Mouse (Mus musculus) fat pad, adult 2 months (tissue): ENCODE results near the gene Olfr91.
"Not testable (repeated sequence)": the region's sequence is repeated elsewhere in the genome, so short reads cannot be mapped to it uniquely, and the experiment has no call there.

ENCODE experiments used
- DNase-seq: peaks from one replicate; pipeline ENCODE4 v3.0.0-alpha.2; 2011; ENCODE audit warnings: low read depth, low spot score; ENCODE audit errors: extremely low read depth

Olfr91 gene

DNA sequence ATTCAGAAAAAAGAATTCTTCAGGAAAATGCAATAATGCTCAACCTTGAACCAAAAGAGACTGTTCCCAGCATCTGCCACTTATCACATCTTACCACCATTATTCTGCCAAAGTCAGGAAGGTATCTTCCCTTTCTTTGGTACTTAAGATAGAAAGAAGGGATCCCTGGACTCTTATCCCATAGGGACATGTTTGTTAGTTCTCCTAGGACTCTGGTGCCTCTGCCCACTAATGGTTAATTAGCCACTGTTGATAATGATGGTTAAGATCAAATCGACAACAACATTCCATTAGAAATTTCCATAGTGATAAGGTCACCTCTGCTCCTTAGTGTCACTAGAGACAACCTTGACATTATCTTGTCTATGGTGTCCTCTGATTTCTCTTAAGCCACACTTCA lies at the start of gene Olfr91:
Gene Olfr91 (minus strand): TSS at position 101 of the 400 bp plus-strand sequence.
- no peak for DNase-seq

DNA sequence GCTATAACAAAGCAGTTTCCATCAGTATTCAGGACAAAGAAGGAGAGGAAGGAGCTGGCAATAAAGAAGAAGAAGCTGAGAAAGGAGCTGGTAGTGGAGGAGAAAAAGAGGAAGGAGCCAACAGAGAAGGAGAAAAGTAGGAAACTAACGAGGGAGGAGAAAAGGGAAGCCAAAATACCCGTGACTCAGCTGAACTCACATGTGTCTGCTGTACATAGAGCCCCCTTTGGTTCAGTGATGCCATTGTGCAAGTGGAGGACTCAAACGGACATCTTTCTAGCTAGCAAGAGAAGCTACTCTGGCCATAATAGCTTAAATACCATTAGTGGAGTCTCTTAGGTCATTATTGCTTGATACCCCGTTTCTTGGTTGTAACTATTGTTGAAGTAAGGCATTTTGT lies 33.3 kb upstream of the Olfr91 start:
- DNase-seq = not testable (repeated sequence)

DNA sequence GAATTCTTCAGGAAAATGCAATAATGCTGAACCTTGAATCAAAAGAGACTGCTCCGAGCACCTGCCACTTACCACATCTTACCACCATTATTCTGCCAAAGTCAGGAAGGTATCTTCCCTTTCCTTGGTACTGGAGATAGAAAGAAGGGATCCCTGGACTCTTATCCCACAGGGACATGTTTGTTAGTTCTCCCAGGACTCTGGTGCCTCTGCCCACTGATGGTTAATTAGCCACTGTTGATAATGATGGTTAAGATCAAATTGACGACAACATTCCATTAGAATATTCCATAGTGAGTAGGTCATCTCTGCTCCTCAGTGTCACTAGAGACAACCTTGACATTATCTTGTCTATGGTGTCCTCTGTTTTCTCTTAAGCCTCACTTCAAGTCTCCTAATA lies 21.9 kb upstream of the Olfr91 start, which contains the start of gene Olfr92:
Gene Olfr92 (minus strand): TSS at position 101 of the 400 bp plus-strand sequence.
- no peak for DNase-seq

DNA sequence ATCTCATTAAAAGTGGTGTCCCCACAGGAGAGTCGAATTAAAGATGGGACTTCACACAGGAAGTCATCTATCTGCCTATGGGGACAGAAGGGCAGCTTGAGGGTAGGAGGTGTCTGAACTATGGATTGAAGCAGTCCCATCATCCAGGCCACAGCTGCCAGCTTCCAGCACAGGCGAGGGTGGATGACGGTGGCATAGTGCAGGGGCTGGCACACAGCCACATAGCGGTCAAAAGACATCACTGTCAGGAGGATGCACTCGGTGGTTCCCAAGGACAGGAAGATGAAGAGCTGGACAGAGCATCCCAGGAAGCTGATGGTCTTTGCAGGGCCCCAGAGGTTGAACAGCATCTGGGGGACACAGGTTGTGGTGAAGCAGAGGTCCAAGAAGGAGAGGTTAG lies 4.8 kb downstream of the Olfr91 start:
- no peak for DNase-seq

DNA sequence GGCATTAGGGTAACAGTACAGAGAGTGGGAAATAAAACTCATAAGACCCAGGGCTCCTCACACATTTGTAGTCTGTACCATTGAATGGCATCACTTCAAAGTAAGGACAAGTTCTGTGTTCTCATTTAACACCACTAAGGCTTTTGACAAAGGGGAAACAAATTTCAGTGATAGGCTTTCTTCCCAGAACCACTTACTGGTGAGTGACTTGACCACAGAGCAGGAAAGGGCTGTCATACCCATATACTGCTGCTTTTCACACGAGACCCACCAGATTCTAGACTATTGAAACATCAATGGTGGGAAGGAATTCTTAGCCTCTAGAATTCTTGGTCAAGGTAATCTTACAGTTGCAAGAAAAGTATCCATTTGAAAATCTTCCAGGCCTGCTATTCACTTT lies 5.9 kb downstream of the Olfr91 start:
- no peak for DNase-seq

DNA sequence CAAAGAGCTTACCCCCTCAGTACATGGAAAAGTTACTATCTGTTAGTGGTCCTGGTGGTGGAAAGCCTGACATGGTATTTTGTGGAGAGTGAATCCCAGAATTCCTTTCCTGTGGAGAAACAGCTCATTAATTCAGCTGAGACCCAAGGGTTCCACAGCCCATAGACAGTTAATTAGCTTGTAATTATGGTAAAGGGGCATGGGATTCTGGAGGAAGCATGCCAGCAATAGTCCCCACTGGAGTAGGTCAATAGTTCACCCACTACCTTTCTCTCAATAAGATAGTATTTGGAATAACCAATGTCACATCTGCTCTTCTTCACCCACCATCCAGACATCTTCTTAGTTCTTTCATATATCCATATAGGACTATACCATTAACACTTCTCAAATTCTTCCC lies 9.7 kb downstream of the Olfr91 start, which contains the start of gene Olfr90:
Gene Olfr90 (minus strand): TSS at position 101 of the 400 bp plus-strand sequence.
- DNase-seq = no peak

DNA sequence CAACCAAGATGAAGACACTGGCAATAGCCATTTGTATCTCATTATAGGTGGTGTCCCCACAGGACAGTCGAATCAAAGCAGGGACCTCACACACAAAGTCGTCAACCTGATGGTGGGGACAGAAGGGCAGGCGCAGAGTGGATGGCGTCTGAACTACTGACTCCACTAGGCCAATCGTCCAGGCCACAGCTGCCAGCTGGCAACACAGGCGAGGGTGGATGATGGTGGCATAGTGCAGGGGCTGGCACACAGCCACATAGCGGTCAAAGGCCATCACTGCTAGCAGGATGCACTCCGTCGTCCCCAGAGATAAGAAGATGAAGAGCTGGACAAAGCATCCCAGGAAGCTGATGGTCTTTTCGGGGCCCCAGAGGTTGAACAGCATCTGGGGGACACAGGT lies 12.5 kb downstream of the Olfr91 start:
- no peak for DNase-seq

DNA sequence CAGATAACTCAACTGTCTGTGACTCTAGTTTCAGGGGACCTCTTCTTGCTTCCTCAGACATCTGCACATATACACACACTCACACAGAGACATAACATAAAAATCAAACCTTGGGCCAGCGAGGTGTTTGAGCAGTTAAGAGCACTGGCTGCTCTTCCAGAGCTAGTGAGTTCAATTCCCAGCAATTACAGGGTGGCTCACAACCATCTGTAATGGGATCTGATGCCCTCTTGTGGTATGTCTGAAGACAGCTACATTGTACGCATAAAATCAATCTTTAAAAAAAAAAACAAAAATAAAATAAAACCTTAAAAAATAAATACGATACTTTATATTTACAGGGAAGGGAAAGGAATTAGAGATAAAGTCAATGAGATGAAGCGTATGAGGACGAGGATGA lies 13.4 kb downstream of the Olfr91 start:
- no peak for DNase-seq

DNA sequence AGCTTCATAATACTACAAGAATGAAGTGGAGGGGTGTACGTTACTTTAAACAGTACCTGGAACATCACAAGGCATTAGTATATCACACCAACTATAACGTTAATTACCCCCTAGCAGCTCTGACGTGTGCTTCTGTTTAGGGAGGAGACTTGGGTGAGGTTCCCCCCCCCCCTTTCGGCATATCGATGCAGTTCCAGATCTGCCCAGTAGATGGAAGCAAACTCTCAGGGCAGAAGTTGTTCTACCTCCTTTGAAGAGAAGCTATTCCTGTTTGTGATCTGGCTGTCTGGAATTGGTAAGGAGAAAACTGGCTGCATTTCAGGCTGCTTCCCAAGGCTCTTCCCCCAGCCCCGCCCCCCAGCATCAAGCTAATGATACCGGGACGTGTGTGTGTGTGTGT lies 14.8 kb downstream of the Olfr91 start:
- no peak for DNase-seq

DNA sequence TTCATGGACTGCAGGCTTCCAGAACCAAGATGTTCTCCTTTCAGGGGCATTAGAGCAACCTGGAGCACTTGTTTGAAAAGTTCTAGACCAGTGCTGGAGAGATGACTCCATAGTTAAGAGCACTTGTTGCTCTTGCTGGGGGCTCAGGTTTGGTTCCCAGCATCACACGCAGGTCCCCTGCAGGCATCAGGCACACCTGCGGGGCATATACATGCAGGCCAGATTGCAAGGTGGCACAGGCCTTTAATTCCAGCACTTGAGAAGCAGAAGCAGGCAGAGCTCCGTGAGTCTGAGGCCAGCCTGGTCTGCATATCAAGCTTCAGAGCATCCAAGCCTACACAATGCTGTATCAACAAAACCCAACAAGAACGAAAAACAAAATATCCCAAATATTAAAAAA lies 16.4 kb downstream of the Olfr91 start:
- no peak for DNase-seq

DNA sequence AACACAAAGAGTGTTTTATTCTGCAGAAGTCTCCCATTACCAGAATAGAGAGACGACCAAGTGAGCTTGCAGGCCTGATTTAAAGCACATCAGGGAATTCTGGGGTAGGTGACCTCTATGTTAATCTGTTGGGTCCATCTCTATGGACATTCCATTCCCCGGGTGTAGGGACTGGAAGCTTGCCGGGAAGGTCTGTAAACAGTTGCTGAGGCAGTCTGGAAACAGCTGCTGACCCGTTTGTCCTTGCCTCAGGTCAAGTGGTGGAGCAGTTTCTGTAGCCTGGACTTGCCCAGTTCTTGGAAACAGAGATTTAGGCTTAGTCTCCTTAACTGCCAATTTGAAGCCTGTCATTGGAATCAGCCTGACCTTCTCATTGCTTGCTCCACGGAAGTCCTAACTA lies 18.0 kb downstream of the Olfr91 start:
- DNase-seq = no peak

DNA sequence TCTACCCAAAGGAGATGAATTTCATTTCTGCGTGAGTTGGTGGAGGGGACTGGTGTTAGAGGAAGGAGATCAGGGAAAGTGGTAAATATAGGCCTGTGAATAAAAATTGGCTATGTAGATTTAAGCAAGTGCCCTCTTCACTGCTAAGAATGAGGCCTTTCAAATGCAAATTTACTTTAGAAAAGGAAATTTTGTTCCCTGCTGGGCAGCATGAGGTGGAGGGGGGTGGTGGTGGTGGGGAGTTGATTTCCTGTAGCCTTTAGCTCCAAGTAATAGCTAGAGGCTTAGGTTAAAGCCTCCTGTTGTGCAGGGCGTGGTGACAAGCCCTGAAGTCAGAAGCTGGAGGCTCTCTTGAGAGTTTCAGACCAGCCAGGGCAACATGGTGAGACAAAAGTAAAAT lies 19.1 kb downstream of the Olfr91 start:
- DNase-seq = no peak

DNA sequence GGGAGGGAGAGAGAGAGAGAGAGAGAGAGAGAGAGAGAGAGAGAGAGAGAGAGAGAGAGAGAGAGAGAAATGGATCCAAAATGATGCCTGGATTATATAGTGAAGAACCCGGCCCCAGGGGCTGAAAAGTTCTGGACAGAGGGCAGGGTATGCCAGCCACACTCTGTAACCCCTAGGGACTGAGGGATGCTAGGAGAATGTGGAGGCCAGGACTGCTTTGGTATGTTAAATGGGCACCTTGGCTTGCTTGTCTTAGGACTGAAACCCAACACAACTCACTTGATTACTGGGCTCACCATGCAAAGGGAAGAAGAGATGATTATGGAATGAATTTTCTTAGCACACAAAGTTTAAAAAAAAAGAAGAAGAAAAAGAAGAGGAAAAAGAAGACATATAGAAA lies 19.9 kb downstream of the Olfr91 start:
- no peak for DNase-seq

DNA sequence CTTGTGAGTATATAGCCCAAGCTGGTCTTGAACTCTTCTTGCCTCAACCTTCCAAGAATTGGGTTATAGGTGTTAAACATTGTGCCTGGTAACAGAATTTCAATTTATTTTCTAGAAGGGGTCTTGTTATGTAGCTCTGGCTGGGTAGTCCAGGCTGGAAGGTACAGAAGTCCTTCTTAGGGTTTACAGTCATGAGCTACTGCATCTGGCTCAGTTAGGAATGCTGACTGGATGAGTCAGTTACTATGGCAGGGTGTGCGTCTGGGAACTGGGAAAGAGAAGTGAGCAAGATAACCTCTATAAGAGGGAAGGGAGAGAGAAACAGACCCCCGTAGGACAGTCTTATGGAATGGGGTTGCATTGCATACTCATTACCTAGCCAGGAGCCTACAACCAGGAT lies 22.3 kb downstream of the Olfr91 start:
- DNase-seq = no peak

DNA sequence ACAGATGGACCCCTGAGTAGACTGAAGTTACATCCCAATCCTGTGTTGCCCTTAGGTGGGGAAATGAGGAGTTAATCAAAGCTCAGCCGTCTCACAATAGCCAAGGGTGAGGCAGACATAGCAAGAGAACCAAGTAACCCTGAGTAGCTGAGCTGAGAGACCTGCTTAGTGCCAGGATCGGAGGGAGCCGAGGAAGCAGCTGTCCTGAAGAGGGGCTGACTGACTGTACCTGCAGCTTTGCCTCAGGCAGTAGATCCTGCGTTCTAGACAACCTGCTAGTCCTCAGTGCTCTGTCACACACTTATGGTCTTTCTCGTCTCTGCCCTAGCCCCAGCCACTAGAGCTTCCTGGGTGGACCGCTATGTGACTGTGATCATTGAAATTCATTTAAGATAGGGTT lies 22.9 kb downstream of the Olfr91 start:
- no peak for DNase-seq

DNA sequence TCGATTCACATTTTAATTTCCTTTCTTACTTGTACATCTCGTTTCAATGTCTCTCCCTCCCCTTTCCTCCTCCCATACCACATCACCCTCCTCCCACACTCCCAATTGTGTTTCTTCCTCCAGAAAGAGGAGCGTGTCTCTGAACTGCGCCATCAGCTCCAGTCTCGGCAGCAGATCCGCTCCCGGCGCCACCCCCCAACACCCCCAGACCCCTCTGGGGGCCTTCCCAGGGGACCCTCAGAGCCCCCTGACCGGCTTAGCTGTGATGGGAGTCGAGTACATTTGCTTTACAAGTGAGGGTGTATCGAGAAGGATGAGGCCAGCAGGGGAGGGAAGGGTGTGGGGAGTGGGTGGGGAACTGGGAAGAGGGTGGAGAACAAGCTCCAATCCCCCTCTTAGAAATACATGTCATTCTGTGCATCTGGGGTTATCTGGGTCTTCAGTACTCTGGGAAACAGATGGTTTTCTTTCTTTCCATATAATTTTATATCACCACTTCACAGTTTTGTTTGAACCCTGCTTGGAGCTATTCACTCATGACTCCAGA lies 25.3 kb downstream of the Olfr91 start:
- no peak for DNase-seq

DNA sequence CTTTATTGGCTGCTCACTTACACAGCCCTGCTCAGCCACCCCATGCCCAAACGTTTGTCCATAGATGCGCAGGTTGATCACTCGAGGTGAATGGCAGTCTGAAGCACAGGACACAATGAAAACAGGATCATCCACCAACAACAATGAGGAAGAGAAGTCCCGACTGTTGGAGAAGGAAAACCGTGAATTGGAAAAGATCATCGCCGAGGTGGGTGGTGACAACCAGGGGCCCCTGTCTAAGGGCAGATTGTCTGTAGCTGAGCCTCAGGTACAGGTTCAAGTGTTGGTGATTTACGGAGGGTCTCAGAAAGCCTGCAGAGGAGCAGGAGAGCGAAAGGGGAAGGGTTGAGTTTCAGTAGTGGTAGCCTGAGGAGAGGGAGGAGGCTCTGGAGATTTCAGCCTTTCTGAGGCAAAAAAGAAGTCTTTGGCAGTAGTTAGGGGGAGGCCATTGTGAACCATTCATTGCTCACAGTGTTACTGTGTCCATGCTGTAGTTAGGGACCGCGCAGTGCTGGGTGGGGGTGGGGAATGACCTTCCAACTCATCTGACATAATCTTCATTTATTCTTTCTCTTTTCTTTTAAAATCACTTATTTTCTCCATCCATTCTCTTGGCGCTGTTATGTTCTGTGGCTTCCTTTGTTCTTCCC lies 25.9 kb downstream of the Olfr91 start:
- DNase-seq = no peak

DNA sequence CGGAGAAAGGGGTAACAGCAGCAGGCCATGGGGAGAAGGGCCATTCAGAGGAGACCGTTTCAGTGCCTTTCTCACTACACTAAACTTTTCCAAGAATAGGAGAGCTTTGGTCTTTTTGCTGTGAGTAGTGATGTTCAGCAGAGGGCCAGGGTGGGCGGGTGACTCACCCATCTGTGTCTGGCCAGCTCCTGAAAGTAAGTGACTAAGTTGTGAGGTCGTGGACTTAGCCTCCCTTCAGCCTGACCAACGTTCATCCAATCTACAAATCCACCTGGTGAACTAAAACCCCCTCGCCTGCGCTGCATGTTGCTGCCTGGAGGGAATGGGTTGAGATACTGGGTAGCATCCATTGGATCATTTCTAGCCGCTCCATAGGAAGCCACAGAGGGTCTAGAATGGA lies 28.0 kb downstream of the Olfr91 start:
- no peak for DNase-seq

DNA sequence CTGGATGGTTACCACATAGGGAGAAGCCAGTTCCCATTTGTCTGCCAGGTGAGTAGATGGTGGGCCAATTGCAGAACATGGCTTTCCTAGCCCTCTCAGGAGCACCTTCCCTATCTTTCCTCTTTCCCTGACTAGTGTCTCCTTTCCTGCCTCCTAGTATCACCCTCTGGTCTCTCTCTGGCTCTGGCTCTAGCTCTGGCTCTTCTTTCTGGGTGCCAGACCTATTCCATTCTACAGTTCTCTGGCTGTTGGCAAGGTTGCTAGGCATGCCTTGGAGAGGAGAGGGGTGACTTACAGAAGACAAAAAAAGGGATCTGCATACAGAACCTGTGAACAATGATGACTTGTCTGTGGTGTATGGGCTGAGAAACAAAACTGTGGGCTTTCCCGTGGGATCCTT lies 30.2 kb downstream of the Olfr91 start:
- no peak for DNase-seq

DNA sequence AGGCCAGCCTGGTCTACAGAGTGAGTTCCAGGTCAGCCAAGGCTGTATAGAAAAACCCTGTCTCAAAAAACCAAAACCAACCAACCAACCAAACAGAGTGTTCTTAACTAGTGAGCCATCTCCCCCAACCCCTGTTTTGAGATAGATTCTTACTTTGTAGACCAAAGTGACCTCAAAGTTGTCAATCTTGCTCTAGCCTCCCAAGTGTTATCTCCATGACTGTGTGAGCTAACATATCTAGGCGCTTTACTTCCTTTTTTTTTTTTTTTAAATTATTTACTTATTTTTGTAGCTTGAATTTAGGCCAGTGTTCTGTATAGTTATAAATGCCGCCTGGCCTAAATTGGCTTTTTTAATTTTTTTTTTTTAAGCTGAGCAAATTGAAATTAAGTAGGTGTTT lies 32.1 kb downstream of the Olfr91 start:
- DNase-seq = no peak

DNA sequence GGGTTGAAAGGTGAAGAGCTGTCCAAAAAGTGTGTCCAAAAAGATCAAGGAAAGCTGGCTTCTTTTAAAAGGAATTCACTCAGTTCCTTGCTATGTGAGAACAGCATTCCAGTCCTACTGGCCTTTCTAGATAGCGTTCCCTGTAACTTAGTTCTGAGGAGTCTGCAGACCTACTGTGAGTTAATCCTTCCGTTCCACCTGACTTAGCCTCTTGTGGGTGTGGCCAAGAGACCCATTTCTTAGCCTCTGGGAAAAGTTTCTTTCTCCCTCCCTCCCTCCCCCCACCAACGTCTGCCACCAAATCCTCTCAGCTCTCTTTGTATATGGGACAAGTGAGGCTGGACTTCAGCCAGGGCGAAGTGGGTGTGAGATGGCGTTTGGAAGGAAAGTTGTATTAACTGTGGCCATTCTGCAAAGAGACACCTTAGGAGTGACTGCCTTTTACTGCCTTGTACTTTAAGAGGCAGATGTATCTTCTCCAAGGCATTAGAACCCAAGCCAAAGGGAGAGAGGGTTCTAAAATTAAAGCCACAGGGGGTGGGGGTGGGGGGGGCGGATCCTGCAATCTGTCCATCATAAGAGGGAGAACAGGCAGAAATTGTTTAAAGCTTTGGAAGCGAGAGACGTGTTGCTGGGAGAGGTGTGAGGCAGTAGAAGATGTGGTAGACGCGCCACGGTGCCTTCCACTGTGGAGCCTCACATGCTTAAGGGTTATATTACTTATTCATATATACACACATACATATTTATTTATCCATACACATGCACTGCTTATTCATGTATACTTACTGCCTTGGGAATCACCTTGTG lies 34.2 kb downstream of the Olfr91 start:
- no peak for DNase-seq

DNA sequence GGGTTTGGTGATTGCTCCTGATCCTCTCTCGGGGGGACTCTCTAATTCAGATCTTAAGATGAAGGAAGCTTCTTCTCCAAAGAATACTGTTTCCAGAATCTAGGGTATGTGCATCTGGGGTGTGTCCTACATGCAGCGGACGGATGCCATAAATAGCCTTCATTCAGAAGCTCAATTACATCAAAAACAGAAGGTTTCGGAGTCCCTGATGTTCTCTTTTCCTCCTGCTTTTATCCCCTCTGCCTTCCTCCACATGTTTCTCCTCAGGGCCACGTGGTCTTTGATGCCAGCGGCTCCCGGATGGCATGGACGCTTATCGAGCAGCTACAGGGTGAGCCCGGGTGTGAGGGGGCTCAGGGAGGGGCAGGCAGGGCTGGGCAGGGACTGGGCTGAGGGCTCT lies 35.0 kb downstream of the Olfr91 start:
- no peak for DNase-seq
